Mouse (Mus musculus) embryo, embryonic 10.5 days (tissue): Measurements from ENCODE around the gene Npcd.

ENCODE experiments used
- DNase-seq: peaks from one replicate; pipeline ENCODE4 v3.0.0-alpha.2; 2015; ENCODE audit warnings: low spot score

Gene Npcd

GRCm38 (mm10) chr15:79803533-79804351, 30.3 kb downstream of the Npcd start:
- DNase-seq: no peak

GRCm38 (mm10) chr15:79802304-79802703, 31.7 kb downstream of the Npcd start:
- no peak for DNase-seq

DNA sequence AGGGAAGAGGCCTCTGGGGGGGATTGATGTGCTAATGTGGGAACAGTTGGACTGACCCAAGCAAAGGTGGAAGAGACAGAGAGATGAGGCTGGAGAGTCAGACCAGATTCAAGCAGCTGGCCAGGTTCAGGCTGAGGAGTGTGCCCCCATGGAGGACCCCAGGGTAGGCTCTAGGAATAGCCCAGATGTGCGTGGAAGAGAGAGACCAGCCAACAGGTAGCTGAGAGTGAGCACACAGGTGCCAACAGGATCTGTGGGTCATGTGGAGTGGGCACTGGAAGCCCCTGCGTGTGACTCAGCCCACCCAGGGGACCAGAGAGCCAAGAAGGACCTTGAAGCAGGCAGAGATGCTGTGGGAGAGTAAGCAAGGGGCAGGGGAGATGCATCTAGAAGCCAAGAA, 32.4 kb downstream of the Npcd start:
- no peak for DNase-seq

- DNase-seq: no peak
Observed at GRCm38 (mm10) chr15:79800701-79801100, 33.3 kb downstream of the Npcd start.

DNA sequence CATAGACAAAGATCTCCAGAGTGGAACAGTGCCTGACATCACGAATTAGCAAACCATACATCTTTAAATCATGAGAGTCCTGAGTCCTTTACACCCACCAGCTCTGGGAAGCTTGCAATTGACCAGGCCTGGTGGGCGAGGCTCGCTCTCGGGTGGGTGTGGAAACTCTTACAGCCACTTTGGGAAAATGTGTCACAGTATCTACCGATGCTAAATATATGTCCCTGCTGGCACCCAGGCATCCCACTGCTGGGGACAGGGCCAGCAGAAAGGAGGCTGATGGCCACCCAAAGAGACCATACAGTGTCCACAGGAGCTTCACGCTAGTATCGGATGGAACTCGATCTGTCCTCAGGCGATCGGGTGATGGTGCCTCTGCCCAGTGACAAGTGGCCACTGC, 35.4 kb downstream of the Npcd start:
- no peak for DNase-seq

- no peak for DNase-seq
Observed at GRCm38 (mm10) chr15:79797680-79798079, 36.4 kb downstream of the Npcd start.

GRCm38 (mm10) chr15:79797096-79797495, 36.9 kb downstream of the Npcd start:
- DNase-seq: no peak

GRCm38 (mm10) chr15:79796256-79796655, 37.8 kb downstream of the Npcd start:
- DNase-seq: no peak

- DNase-seq: peak; percentile 22
Observed at GRCm38 (mm10) chr15:79794173-79794572, 39.9 kb downstream of the Npcd start.

DNA sequence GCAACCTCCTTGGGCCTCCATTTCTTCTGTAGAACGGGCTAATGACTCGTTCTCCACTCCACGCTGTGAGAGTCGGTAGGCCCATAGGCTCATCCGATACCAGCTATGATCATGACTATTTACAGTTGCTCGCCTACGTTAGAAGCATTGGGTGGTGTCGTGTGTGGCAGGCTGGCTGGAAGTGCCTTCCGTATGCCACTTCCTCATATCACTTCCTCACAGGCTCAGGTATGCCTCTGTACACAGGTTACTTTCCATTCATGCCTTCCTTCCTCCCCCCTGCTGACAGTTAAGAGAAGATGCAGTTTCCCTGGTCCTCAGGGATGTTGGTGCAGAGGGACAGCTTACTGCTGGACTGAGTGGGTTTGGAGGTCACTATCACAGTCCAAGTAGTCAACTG, 41.0 kb downstream of the Npcd start:
- no peak for DNase-seq

- peak; percentile 68 for DNase-seq
Observed at GRCm38 (mm10) chr15:79792455-79792854, 41.6 kb downstream of the Npcd start.

- peak; percentile 85 for DNase-seq
Observed at GRCm38 (mm10) chr15:79791502-79791901, 42.5 kb downstream of the Npcd start.

GRCm38 (mm10) chr15:79790905-79791304, 43.1 kb downstream of the Npcd start:
- DNase-seq: no peak

DNA sequence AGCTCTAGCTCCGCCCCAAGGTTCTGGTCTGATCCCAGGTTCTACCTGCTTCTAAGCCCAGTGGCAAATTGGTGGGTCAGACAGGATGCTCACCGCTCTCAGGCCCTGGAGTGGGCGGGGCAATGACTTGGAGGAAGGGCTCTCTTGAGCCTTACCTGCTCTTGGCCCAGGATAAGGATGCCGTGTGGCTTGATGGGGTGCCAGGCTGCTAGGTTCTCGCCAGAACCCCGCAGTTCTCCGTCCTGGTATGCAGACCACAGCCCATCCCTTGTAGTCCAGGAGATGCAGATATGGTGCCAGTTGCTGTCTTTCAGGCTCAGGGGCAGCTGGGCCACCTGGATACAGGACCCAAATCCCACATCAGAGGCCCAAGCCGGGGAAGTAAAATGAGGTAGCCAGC, 43.9 kb downstream of the Npcd start:
- DNase-seq: no peak

- DNase-seq: peak; percentile 7
Observed at GRCm38 (mm10) chr15:79787815-79788214, 46.2 kb downstream of the Npcd start.

DNA sequence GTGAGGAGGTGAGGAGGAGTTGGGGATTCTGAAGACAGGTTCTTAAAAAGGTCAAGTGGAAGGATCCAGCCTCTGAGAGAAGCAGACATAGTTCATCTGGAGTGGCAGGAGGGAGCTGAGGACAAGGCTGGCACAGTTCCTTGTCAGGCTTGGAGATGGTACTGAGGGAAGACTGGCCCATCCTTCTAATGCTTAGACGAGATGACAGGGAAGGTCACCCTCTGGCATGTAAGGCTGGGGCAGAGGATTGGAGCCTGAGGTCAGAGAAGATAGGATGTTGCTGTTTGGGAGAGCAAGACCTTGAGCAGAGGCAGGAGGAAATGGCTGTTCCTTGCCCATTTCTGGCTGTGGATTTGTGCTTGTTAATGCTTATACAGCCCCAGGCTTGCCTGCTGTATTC, 49.0 kb downstream of the Npcd start:
- DNase-seq: no peak

- DNase-seq: no peak
Observed at GRCm38 (mm10) chr15:79777749-79778148, 56.3 kb downstream of the Npcd start, which contains the start of gene Dnal4. TSS of gene Dnal4 (minus strand) at chr15:79777849.

- no peak for DNase-seq
Observed at GRCm38 (mm10) chr15:79775662-79776061, 58.4 kb downstream of the Npcd start.

DNA sequence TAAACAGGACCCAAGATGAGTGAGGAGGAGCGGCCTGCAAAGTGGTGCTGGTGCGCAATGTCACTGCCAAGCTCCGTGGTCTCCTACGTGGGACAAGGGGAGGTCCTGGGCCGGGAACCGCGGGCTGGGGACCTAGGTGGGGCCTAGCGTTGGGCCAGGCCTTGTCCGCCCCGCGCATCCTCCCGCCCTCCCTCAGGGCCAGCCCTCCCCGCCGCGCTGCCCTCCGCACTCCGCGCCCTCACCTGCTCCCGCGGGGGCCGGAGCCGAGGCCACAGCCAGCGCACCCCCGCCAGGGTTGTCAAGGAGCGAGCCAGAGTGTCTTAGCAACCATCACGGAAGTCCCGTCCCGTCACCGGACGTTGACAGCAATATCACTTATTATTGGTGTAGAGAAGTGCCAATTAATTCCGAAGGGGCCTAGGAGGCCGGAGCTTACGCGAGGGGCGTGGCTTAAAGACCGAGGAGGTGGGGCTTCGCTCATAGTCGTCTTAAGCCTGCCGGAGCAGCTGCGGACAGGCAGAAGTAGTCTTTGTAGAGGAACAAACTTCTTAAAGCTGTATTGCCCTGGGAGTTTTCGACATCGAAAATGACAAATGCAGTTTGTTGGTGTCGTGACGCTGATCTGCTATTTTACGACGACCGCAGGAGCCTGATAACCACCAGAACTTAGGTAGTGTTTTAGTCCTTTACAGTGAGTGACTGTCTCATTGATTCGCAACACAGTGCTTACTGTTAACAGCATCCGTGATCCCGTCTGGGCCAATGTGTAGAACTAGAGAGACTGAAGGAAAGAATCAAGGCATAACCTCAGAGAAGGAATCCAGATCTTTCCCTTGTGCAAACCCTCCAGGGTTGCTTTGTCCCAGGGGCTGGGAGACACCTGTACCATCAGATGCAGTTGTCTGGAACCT, 59.7 kb downstream of the Npcd start:
- peak; percentile 99 for DNase-seq

- DNase-seq: no peak
Observed at GRCm38 (mm10) chr15:79770629-79771240, 63.3 kb downstream of the Npcd start.

DNA sequence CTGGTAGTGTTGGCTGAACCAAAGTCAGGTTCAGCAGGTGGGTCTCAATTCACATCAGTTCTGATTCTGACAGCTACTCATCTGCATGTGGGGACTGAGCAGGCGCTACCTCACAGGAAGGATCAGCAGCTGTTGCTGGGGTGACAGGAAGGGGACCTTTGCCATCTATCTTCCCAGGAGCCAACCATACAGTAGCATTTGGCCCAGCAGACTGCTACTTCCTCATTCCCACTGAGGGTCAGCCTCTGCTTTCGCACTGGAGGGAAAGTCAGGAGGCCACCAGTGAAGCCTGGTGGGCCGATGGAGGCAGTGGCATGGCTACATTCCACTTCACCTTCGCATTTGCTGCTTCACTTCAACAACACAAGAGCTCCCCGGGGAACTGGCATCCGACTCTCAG, 65.7 kb downstream of the Npcd start:
- no peak for DNase-seq

GRCm38 (mm10) chr15:79767327-79767961, 66.6 kb downstream of the Npcd start:
- no peak for DNase-seq
